Mouse (Mus musculus): Measurements from ENCODE around the gene Gbe1. TPM values are rescaled to one million over a fixed set of nuclear protein-coding genes. Genes with fewer than 3 reads are reported as not detected.
A peak's percentile ranks its signal among the peaks of the same experiment; 100 is the strongest.

The Gbe1 gene
- polyA plus RNA-seq, 1 experiment from 2014 or later = 11.2 TPM

GRCm38 (mm10) chr16:70617691-70618090 is 303.9 kb downstream of the Gbe1 start:
- ATAC-seq (ENCODE audit: low FRiP score, low read depth) = peak; percentile 84
- Histone ChIP-seq H3K27me3 (replicated peaks) (no peaks in the 10 kb centered on the region), H3K36me3 (no peaks in the 10 kb centered on the region), H3K4me1 (no peaks in the 10 kb centered on the region), H3K9ac (no peak overlapping the region), H3K9me3 (no peaks in the 10 kb centered on the region), H3K4me3 (no peak overlapping the region), H3K27ac (no peak overlapping the region), H3K4me2 (replicated peaks) (no peak overlapping the region)
- 36% methylated on average over 1 of the region's 1 CpGs for WGBS

- ATAC-seq (ENCODE audit: low FRiP score, low read depth) = peak; percentile 77; the same call in 1 of the 2 replicates
- Histone ChIP-seq H3K4me3 (no peak overlapping the region), H3K4me2 (replicated peaks) (no peak overlapping the region), H3K27ac (no peak overlapping the region), H3K27me3 (replicated peaks) (no peaks in the 10 kb centered on the region), H3K36me3 (no peaks in the 10 kb centered on the region), H3K9ac (no peak overlapping the region), H3K4me1 (no peaks in the 10 kb centered on the region), H3K9me3 (no peaks in the 10 kb centered on the region)
- 49% methylated on average over 3 of the region's 3 CpGs for WGBS
These were observed 304.4 kb downstream of the Gbe1 start for GRCm38 (mm10) chr16:70618168-70618567.

All from neural tube, embryonic 12.5 days (tissue).